Mouse (Mus musculus) ES-E14 (cell line): ENCODE data around the gene Itga9.

ENCODE experiments used
- HCFC1 ChIP-seq: IDR thresholded peaks from 2 replicates; pipeline ENCODE4 v1.6.1; 2012; ENCODE audit warnings: low read length, inconsistent platforms, borderline replicate concordance; ENCODE audit not compliant: insufficient read depth
- MAFK ChIP-seq: IDR thresholded peaks from 2 replicates; pipeline ENCODE4 v1.6.1; 2014; ENCODE audit warnings: mild to moderate bottlenecking, low read depth, low read length, inconsistent platforms; ENCODE audit not compliant: insufficient read depth

GRCm38 (mm10) chr9:118618732-118619250 lies 12.3 kb downstream of the Itga9 start:
- TF ChIP-seq MAFK: no peak
- no peak for TF ChIP-seq HCFC1
